Mouse (Mus musculus) heart, adult 8-10 months (tissue): Measurements from ENCODE around the gene Kbtbd12. TPM values are rescaled to one million over a fixed set of nuclear protein-coding genes. Genes with fewer than 3 reads are reported as not detected.

Experiments
- DNase-seq: peaks from one replicate; pipeline ENCODE4 v3.0.0; 2022; ENCODE audit warnings: low spot score
- total RNA-seq, 4 experiments: library from RNA; stranded (reverse); gene quantifications; 2 replicates each; pipeline ENCODE4 v1.2.4; 2022

Kbtbd12 gene
- total RNA-seq, 4 experiments from 2014 or later, result 39.1 to 45.4 (median 43.4) TPM

DNA sequence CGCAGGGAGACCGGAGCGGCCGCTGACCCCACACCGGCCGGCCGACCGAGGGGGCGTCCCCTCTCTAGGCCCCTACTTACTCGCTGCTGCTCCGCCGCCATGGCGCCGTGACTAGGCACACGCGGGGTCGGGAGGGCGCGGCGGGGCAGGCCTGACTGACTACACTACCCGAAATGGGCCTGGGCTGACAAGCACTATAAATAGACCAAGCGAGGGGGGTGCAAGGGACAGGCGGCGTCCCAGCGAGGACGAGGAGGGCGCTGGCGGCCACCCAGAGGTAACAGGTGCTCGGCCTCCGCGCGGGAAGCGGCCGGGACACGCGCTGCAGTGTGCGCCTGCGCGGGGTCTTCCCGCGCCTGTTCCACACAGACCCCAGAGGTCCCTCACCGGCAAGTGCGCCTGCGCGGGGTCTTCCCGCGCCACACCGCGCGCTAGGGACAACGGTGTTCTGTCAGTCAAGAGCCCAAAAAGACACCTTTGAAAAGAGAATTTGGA is 10.4 kb downstream of the Kbtbd12 start:
- peak; percentile 47 for DNase-seq

DNA sequence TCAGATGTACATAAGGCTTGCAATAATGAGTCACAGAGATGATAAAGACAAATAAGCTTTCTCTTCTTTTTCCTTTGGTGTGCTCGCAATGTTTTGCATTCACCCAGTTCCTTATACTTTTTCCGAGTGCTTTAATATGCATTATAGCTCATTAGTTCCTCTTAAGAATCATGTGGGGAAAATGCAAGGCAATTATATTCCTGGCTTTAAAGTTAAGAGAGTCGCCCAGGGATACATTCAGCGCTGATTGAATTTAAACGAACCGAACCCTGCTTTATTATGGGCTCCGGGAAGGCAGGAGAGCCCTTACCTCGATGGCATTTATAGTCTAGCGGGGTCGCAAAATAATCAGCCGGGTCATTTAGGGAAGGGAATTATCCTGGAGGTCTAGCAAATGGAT is 10.8 kb downstream of the Kbtbd12 start:
- no peak for DNase-seq

DNA sequence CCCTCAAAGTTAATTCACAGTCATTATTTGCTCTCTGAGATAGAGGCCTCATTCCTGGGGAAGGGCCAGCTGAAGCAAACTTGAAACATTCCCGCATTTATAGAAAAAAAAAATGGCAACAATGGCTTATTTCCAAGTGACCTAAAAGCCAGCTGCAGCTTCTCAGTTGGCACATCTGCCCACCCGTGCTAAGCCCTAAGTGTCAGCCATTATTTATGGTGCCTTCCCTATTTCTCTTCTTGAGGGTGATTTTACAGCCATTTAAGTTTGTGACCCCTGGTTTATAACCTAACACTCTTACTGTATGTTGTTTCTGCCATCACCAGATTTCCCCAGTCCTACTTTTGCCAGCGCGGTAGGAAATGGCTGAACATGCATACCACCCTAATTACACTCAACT is 11.3 kb downstream of the Kbtbd12 start:
- no peak for DNase-seq

DNA sequence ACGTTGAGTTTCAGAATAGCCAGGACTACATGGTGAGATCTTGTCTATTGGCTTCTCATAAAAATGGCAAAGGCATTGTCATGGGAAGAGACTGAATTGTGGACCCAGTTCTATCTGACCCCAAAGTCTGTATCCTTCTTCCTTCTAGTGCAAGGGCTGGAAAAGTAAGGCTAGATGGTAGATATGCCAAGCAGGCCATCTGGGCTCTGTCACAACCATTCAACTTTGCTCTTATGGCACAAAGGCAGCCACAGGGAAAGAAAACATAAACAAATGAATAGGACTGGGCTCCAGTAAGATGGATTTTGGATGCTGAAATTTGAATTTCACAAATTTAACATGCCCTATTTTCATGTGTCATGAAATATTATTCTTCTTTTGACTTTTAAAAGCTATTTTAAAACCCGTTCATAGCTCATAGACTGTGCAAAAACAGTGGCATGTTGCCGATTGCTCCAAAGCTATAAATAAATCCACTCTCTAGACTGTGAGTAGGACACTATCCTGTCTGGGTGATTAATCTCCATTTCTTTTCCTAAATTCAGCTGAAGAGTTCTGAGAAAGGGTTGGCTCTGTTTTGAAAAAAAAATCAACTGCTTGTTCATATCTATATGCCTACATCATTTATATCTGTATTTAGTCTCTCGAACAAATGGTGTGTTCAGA is 15.8 kb downstream of the Kbtbd12 start:
- DNase-seq, result no peak

DNA sequence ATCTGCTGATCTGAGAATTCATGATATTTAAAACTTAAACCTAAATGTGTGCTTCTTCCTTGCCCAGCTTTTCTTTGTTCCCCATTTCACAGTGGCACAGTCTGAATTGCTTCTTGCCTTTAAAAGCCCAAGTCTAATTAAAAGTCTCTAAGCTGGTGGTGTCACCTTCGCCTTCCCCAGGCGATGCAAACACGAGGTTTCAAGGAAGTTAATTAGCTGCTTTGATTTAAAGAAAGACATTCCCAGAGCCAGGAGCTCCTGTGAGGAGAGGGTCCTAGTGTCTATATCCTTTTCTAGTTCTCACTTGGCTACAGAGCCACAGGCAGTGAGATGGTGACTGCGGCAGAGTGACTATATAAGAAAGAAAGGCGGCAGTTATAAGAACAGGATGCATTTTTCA is 18.2 kb downstream of the Kbtbd12 start:
- DNase-seq, result no peak

DNA sequence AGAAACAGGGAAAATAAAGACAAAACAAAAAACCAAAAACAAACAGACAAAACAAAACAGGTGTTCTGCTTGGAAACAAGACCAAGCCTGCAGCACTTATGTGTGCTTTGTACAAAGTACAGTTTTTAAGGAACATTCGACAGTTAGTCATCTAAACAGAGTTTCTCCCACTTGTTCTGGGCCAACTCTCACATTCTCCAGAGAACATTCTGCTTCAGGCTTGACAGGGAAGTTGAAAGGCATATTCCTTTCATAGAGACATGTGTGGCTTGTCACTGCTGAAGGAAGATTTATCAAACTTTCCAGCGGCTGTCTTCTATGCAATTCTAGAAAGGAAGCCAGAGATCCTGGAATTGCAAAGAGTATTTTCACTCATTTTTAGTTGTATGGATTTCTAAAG is 22.4 kb downstream of the Kbtbd12 start:
- DNase-seq, result no peak

DNA sequence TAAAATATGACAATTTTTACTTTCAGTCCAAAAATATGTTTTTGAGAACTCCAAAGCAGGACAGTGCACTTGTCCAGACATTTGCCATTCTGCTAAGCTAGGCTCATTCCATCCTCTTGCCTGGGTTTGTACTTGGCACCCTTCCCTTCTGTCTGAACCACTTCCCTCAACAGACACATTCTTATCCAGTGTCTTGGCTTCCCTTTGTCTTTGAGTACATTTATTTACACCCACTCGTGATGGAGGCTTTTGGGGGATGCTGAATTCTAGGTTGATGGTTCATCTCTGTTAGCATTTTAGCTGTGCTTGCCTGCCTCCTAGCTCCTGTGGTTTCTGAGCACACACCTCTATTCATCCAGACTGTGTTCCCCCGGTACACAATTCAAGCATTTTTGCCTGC is 31.3 kb downstream of the Kbtbd12 start:
- DNase-seq, result no peak

DNA sequence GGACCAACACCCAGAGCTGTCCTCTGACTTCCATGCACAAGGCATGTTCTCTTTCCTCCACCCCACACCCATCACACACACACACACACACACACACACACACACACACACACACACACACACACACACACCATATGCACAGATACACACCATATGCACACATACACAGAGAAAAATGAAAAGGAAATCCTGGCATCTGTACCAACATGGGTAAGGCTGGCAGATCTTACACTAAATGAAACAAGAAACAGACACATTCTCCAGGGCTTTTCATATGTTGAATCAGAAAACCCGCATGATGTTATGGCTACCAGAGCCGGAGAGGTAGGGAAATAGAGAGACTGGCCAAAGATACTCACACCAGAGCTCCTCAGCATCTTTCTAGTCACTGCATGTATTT is 32.0 kb downstream of the Kbtbd12 start:
- no peak for DNase-seq

DNA sequence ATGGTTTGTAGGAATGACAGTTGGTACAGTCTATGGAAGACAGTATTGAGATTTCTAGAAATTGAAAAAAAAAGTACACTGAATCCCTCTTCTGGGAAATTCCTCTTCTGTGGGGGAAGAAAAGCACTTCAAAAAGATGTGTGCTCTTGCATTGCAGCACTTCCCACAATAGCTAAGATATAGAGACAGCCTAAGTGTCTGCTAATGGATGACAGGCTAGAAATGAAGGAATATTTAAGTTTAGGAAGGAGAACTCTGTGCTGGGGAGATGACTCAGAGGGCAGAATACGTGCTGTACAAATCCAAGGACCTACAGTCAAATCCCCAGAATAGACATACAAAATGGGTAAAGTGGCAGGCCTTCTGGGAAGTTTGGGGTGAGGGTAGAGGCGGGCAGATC is 32.5 kb downstream of the Kbtbd12 start:
- DNase-seq, result no peak

DNA sequence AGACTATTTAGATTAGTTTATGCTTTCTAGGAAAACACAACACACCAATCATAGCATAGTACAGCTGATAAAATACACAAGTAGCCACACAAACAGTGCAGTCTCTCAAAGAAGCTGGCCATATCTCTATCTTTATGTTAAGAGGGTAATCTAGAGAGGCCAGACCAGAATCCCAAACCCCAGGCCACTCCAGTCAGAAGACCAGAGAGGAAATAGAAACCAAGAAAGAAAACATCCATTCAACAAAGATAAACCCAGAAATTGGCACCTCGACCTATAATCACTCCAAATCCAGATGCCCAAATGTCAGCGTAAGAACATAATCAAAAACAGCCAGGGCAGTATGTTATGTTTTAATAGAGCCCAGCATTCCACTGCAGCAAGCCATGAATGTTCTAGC is 41.6 kb downstream of the Kbtbd12 start:
- no peak for DNase-seq

DNA sequence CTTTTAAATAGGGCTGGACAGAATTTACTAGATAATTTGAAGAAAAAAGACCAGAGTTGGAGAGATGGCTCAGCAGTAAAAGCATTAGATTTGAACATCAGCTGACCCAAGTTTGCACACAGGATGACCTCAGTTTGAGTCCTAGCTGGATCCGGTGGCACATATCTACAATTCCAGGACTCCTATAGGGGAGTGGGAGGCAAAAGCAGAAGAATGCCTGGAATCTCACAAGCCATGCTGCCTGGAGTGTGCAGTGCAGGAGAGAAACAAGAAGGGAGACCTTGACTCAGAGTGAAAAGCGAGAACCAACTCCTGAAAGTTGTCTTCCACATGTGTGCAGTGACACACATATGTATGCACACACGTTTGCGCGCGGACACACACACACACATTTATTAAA is 45.4 kb downstream of the Kbtbd12 start:
- DNase-seq, result no peak

DNA sequence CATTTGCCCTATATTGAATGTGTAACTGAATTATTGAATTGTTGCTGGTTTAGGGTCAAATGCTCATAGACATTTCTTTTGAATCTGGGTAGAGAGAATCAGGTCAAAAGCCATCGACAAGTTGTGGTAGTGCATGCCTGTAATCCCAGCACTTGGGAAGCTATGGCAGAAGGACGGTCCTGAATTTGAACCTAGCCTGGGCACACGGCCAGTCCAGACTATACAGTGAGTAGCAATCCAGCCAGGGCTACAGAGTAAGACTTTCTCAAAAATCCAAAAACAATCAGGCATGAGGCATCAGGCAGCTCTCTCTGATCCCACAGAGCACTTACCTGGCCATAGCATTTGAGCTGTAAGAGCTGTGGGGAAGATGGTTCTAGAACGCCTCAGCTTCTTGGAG is 47.5 kb downstream of the Kbtbd12 start:
- no peak for DNase-seq

DNA sequence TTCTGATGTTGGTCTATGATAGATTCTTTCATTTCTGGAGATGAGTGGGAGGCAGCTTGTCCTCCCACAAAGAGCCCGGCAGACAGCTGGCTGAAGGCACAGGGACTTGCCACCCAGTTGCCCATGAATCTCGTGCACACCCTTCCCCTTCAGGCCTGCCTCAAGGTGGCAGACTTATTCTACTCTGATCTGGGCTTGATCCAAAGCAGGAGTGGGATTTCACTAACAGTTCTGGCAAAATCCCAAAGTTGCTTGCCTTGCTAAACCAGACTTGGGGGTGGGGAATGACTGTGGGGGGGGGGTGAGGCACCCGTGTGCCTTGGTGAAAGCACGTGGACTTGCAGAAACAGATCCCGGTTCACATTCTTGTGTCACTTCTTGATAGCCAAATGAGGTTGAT is 48.2 kb downstream of the Kbtbd12 start:
- DNase-seq, result peak; percentile 28

DNA sequence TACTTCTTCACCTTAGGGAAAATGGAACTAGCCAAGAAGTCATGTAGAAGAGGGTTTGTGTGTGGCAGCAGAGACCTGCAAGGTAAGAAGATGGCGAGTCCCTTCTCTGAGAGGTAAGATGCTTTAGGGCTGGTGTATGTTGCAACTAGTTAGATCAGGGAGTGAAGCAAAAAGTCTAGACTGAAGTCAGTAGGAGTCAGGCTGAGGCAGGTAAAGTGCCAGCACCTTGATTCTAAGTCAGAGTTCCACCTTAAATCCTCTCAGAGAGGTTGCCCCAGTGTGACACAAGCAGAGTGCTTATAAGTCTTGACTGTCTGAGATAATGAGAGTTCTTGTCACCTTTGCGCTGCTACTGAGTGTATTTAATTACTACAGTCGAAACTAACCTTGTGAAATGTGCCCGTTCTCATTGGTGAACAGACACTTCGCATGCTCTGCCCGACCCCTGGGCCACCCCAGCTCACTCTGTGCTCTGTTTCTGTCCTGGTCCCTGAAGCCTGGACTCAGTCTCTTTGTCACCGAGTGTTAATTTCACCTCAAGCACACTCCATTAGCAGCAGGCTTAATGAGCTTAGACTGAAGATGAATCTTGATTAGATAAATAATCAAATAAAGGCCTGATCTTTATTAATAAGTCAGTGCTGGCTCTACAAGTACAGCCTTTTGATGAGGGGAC is 49.0 kb downstream of the Kbtbd12 start:
- DNase-seq, result no peak

DNA sequence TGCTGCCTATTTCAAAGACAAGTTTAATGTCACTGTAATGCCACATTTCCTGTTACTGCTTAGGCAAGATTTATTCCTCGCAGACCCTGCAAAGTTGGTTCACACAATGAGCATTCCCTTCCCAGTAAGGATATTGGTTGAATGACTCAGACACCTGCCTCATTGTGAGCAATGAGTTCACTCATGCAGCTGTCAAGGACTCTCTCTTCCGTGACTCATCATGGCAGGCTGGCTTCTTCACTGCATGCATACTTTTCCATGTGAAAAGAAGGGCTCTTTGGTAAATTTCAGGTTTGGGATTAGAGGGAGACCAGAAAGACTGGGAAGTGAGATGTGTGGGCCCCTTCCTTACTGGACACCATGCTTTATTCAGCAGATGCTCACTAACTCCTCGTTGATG is 50.7 kb downstream of the Kbtbd12 start:
- DNase-seq, result no peak

DNA sequence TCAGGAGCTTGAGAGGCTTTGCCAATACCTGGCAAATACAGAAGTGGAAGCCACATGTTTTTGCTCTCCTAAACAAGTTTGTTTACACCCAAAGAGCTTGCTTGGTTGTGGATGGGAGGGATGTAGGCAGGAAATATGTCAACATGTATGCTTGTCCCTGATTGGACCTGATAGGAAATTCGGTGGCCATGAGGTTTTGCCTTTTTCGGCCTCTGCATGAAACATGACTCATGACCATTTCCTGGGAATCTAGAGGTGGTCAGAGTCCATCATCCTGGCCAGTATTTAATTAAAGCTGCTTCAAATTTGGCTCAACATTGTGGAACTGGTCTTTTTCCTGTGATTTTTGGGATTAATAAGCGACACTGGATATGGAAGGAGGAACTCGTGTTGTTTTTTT is 53.8 kb downstream of the Kbtbd12 start:
- DNase-seq, result no peak

DNA sequence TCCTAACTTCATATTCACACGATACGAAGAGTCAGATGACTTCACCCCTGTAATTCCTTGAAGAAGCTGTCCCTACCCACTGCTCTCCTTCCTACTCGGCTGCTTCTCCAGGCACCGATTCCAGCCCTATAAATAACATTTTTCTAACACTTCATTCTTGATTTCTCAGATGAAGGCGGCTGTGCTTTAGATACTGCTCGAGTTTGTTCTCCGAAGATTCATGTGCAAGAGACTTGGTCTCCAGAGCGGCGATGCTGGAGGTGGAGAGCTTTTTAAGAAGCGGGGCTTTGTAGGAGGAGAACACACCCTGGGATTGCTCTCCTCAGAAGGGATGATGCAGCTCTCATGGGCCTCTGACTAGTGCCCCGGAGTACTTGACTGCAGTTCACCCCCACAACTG is 61.3 kb downstream of the Kbtbd12 start:
- DNase-seq, result no peak

DNA sequence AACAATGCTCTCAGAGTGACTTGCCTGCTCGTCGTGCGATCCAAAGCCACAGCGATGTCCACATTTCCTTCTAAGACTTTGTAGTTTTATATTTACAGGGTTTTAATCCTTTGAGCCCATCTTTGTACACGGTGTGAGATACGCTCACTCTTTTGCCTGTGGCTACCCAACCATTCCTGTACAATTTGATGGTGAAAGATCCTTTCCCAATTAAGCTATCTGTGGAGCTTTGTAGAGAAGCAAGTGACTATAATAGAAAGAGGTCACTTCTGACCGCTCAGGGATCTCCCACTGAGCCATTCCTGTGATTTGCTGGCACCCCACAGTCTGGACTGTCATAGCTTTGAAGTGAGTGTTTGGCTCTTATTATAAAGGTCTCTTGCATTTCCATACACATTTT is 71.1 kb downstream of the Kbtbd12 start:
- no peak for DNase-seq

DNA sequence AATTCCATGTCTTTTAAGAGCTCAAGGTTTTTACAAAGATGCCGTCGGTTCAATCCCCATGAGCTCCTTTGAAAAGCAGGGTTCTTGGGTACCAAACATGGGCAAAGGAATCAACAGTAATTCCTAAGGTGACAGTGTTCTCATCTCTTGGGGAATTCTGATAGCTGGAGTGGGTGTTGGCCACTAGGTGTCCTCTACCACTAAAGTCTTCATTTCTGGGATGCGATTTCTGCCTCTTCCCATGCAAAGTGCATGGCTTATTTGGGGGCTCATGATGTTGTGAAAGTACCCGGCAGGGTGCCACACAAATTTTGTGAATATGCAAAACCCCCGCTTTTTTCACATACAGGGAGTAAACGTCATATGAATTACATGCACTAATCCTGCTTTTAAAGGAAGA is 72.7 kb downstream of the Kbtbd12 start:
- no peak for DNase-seq

DNA sequence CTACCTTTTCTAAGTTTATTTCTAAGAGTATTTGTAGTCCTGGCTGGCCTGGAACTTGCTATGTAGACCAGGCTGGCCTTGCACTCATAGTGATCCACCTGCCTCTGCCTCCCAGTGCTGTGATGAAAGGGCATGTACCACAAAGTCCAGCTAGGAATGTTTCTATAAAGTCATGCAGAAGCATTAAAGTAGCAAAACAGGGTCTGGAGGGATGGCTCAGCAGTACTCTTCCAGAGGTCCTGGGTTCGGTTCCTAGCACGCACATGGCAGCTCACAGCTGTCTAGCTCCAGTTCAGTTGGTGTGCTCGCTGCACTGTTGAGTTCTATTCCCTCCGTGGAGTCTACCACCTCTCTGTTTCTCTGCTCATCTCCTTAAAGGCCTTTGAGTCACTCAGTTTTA is 77.6 kb downstream of the Kbtbd12 start:
- DNase-seq, result no peak

DNA sequence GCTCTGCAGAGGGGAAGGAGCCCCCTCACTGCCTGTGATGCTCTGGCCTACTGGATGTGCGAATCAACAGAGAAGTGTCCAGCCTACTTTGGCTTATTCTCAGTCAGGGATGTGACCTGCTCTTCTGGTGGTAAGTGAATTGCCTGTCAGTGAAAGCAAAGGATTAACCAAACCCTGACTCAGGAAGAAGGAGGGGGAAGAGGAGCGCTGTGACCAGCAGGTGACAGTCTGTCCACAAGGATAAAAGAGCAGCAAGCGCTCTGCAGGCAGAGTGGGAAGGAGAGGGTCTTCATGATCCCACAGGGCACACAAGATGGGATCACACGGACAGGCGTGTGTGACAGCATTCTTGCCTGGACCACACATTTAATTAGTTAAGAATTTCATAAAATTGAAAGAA is 78.1 kb downstream of the Kbtbd12 start:
- no peak for DNase-seq

DNA sequence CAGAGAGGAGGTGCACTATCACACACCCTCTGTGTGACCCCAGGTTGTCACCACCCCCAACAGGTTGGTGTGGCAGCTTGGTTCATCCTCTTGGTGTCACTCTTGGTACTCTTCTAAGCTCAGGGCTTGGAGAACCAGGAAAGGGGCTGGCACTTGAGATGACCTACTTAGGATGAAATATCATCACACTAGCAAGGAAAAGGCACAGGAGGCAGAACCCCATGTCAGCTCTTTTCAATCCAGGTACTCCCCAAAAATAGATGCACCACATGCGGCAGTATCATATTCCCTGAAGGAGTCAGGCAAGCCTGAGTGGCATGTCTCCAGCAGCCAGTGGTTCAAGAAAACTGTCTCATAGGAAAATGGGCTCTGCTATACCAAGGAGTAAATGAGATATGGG is 79.7 kb downstream of the Kbtbd12 start:
- DNase-seq, result no peak

DNA sequence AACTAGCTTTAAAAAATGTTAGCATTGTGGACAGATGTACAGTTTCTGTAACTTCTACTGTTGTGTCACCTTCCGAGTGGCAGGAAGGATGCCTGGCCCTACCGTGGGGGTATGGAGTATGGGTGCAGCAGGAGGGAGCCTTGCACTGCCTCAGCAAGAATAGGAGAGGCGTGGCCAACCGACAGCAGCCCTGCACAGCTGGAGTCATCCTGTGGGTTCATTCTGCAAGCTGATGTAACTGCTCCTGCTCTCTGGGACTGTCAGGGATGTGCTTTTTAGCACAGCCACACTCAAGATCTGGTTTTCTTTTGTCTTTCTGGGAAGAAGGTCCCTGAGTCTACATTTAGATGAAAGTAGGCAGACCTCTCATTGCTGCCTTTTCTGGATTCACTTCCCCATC is 80.2 kb downstream of the Kbtbd12 start:
- DNase-seq, result no peak

DNA sequence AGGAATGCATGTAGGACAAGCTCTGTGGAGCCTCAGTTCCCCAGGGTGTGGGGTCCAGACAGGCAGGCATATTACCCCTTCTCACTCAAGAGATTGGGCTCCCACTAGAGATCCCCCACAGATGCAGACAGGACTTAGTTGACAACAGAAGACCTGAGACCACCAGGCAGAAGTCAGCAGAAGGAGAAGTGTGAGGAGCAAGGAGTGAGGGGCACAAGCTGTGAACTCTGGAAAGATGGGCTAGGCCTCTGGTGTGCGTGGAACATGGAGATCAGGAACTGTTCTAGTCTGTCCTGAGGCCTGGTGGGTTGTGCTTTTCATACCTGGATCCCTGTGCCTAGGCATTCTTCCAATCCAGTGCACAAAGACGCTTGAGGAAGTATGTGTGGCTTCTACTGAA is 87.8 kb downstream of the Kbtbd12 start:
- no peak for DNase-seq
